Mouse (Mus musculus): ENCODE data around the gene Zfp473. TPM values are rescaled to one million over a fixed set of nuclear protein-coding genes. Genes with fewer than 3 reads are reported as not detected.
A peak's percentile ranks its signal among the peaks of the same experiment; 100 is the strongest.
"Not testable (repeated sequence)": the region's sequence is repeated elsewhere in the genome, so short reads cannot be mapped to it uniquely, and the experiment has no call there.

Gene Zfp473
- polyA plus RNA-seq (2015; fragmentation: Nextera tagmentation; extraction: Ambion mirVana), result 1.8 and 2.0 TPM in 2 replicates

- H3K36me3 ChIP-seq (ENCODE audit: control insufficient read depth, insufficient read depth, low read length), result peaks cover 11% of the 10 kb centered on the region; the same call in 1 of the 2 replicates
- not testable (repeated sequence) for H3K4me2 ChIP-seq (ENCODE audit: low read depth, low read length); H3K9me3 ChIP-seq (ENCODE audit: control insufficient read depth, low read length); H3K27ac ChIP-seq (ENCODE audit: low read length); ATAC-seq; H3K9ac ChIP-seq (ENCODE audit: low read depth, low read length); H3K27me3 ChIP-seq (replicated peaks; ENCODE audit: control insufficient read depth, insufficient read depth, low read length); H3K4me3 ChIP-seq (ENCODE audit: low read length)
- WGBS, result 95% methylated on average over 1 of the region's 1 CpGs
- H3K4me1 ChIP-seq (ENCODE audit: control insufficient read depth, insufficient read depth, low read length), result peaks cover 14% of the 10 kb centered on the region
Measured at GRCm38 (mm10) chr7:44750950-44751349, at the start of gene Zfp473. TSS of gene Zfp473 (minus strand) at chr7:44751050.

GRCm38 (mm10) chr7:44792781-44793180 lies 41.9 kb upstream of the Zfp473 start:
- ATAC-seq, result no peak
- 82% methylated on average over 6 of the region's 6 CpGs for WGBS

GRCm38 (mm10) chr7:44790066-44790465 lies 39.2 kb upstream of the Zfp473 start:
- no peak overlapping the region for H3K27ac ChIP-seq (ENCODE audit: low read length)
- 69% methylated on average over 4 of the region's 4 CpGs for WGBS
- no peak for ATAC-seq
- no peaks in the 10 kb centered on the region for H3K27me3 ChIP-seq (replicated peaks; ENCODE audit: control insufficient read depth, insufficient read depth, low read length)
- no peak overlapping the region for H3K9ac ChIP-seq (ENCODE audit: low read depth, low read length)
- no peak overlapping the region for H3K4me3 ChIP-seq (ENCODE audit: low read length)
- no peak overlapping the region for H3K4me2 ChIP-seq (ENCODE audit: low read depth, low read length)
- no peaks in the 10 kb centered on the region for H3K9me3 ChIP-seq (ENCODE audit: control insufficient read depth, low read length)
- no peaks in the 10 kb centered on the region for H3K36me3 ChIP-seq (ENCODE audit: control insufficient read depth, insufficient read depth, low read length)
- H3K4me1 ChIP-seq (ENCODE audit: control insufficient read depth, insufficient read depth, low read length), result no peaks in the 10 kb centered on the region

More at GRCm38 (mm10) chr7:44792781-44793180, 41.9 kb upstream of the Zfp473 start:
- no peaks in the 10 kb centered on the region for H3K36me3 ChIP-seq (ENCODE audit: control insufficient read depth, insufficient read depth, low read length)
- H3K4me3 ChIP-seq (ENCODE audit: low read length), result no peak overlapping the region
- H3K27ac ChIP-seq (ENCODE audit: low read length), result no peak overlapping the region
- H3K9ac ChIP-seq (ENCODE audit: low read depth, low read length), result no peak overlapping the region
- no peak overlapping the region for H3K4me2 ChIP-seq (ENCODE audit: low read depth, low read length)
- no peaks in the 10 kb centered on the region for H3K27me3 ChIP-seq (replicated peaks; ENCODE audit: control insufficient read depth, insufficient read depth, low read length)
- no peaks in the 10 kb centered on the region for H3K9me3 ChIP-seq (ENCODE audit: control insufficient read depth, low read length)
- H3K4me1 ChIP-seq (ENCODE audit: control insufficient read depth, insufficient read depth, low read length), result no peaks in the 10 kb centered on the region

GRCm38 (mm10) chr7:44789531-44789930 lies 38.7 kb upstream of the Zfp473 start:
- WGBS, result 77% methylated on average over 3 of the region's 3 CpGs
- Histone ChIP-seq H3K4me1 (ENCODE audit: control insufficient read depth, insufficient read depth, low read length) (no peaks in the 10 kb centered on the region), H3K9me3 (ENCODE audit: control insufficient read depth, low read length) (no peaks in the 10 kb centered on the region), H3K27me3 (replicated peaks; ENCODE audit: control insufficient read depth, insufficient read depth, low read length) (no peaks in the 10 kb centered on the region), H3K4me3 (ENCODE audit: low read length) (no peak overlapping the region), H3K9ac (ENCODE audit: low read depth, low read length) (no peak overlapping the region), H3K36me3 (ENCODE audit: control insufficient read depth, insufficient read depth, low read length) (no peaks in the 10 kb centered on the region), H3K27ac (ENCODE audit: low read length) (no peak overlapping the region), H3K4me2 (ENCODE audit: low read depth, low read length) (no peak overlapping the region)
- no peak for ATAC-seq

GRCm38 (mm10) chr7:44780101-44780500 lies 29.3 kb upstream of the Zfp473 start:
- H3K4me3 ChIP-seq (ENCODE audit: low read length), result no peak overlapping the region
- no peaks in the 10 kb centered on the region for H3K27me3 ChIP-seq (replicated peaks; ENCODE audit: control insufficient read depth, insufficient read depth, low read length)
- ATAC-seq, result no peak
- 84% methylated on average over 8 of the region's 8 CpGs for WGBS
- no peaks in the 10 kb centered on the region for H3K9me3 ChIP-seq (ENCODE audit: control insufficient read depth, low read length)
- H3K4me2 ChIP-seq (ENCODE audit: low read depth, low read length), result no peak overlapping the region
- H3K9ac ChIP-seq (ENCODE audit: low read depth, low read length), result no peak overlapping the region
- H3K27ac ChIP-seq (ENCODE audit: low read length), result no peak overlapping the region
- no peaks in the 10 kb centered on the region for H3K4me1 ChIP-seq (ENCODE audit: control insufficient read depth, insufficient read depth, low read length)
- peaks cover 7% of the 10 kb centered on the region; the same call in 1 of the 2 replicates for H3K36me3 ChIP-seq (ENCODE audit: control insufficient read depth, insufficient read depth, low read length)

GRCm38 (mm10) chr7:44776849-44777498 lies 26.1 kb upstream of the Zfp473 start:
- Histone ChIP-seq H3K4me3 (ENCODE audit: low read length) (no peak overlapping the region), H3K4me2 (ENCODE audit: low read depth, low read length) (no peak overlapping the region), H3K27me3 (replicated peaks; ENCODE audit: control insufficient read depth, insufficient read depth, low read length) (no peaks in the 10 kb centered on the region), H3K27ac (ENCODE audit: low read length) (no peak overlapping the region), H3K9me3 (ENCODE audit: control insufficient read depth, low read length) (no peaks in the 10 kb centered on the region), H3K4me1 (ENCODE audit: control insufficient read depth, insufficient read depth, low read length) (no peaks in the 10 kb centered on the region), H3K36me3 (ENCODE audit: control insufficient read depth, insufficient read depth, low read length) (peaks cover 17% of the 10 kb centered on the region), H3K9ac (ENCODE audit: low read depth, low read length) (no peak overlapping the region)
- 87% methylated on average over 9 of the region's 9 CpGs for WGBS
- ATAC-seq, result no peak

GRCm38 (mm10) chr7:44772591-44773204 lies 21.8 kb upstream of the Zfp473 start:
- peaks cover 20% of the 10 kb centered on the region for H3K36me3 ChIP-seq (ENCODE audit: control insufficient read depth, insufficient read depth, low read length)
- no peaks in the 10 kb centered on the region for H3K4me1 ChIP-seq (ENCODE audit: control insufficient read depth, insufficient read depth, low read length)
- H3K27me3 ChIP-seq (replicated peaks; ENCODE audit: control insufficient read depth, insufficient read depth, low read length), result no peaks in the 10 kb centered on the region
- H3K27ac ChIP-seq (ENCODE audit: low read length), result no peak overlapping the region
- no peak overlapping the region for H3K9ac ChIP-seq (ENCODE audit: low read depth, low read length)
- no peak overlapping the region for H3K4me2 ChIP-seq (ENCODE audit: low read depth, low read length)
- no peak overlapping the region for H3K4me3 ChIP-seq (ENCODE audit: low read length)
- WGBS, result 91% methylated on average over 8 of the region's 8 CpGs
- peak; percentile 46; the same call in 1 of the 2 replicates for ATAC-seq
- H3K9me3 ChIP-seq (ENCODE audit: control insufficient read depth, low read length), result no peaks in the 10 kb centered on the region

- no peaks in the 10 kb centered on the region for H3K4me1 ChIP-seq (ENCODE audit: control insufficient read depth, insufficient read depth, low read length)
- no peak overlapping the region for H3K9ac ChIP-seq (ENCODE audit: low read depth, low read length)
- H3K9me3 ChIP-seq (ENCODE audit: control insufficient read depth, low read length), result no peaks in the 10 kb centered on the region
- WGBS, result 12% methylated on average over 6 of the region's 6 CpGs
- no peaks in the 10 kb centered on the region for H3K27me3 ChIP-seq (replicated peaks; ENCODE audit: control insufficient read depth, insufficient read depth, low read length)
- no peak overlapping the region for H3K4me2 ChIP-seq (ENCODE audit: low read depth, low read length)
- peak; percentile 46 for ATAC-seq
- no peak overlapping the region for H3K27ac ChIP-seq (ENCODE audit: low read length)
- no peak overlapping the region for H3K4me3 ChIP-seq (ENCODE audit: low read length)
- H3K36me3 ChIP-seq (ENCODE audit: control insufficient read depth, insufficient read depth, low read length), result peaks cover 17% of the 10 kb centered on the region
Measured at GRCm38 (mm10) chr7:44770046-44770578, 19.3 kb upstream of the Zfp473 start.

GRCm38 (mm10) chr7:44768129-44768528 lies 17.3 kb upstream of the Zfp473 start:
- Histone ChIP-seq H3K9ac (ENCODE audit: low read depth, low read length) (no peak overlapping the region), H3K36me3 (ENCODE audit: control insufficient read depth, insufficient read depth, low read length) (peaks cover 14% of the 10 kb centered on the region), H3K4me3 (ENCODE audit: low read length) (no peak overlapping the region), H3K27me3 (replicated peaks; ENCODE audit: control insufficient read depth, insufficient read depth, low read length) (no peaks in the 10 kb centered on the region), H3K4me2 (ENCODE audit: low read depth, low read length) (no peak overlapping the region), H3K9me3 (ENCODE audit: control insufficient read depth, low read length) (no peaks in the 10 kb centered on the region), H3K27ac (ENCODE audit: low read length) (no peak overlapping the region), H3K4me1 (ENCODE audit: control insufficient read depth, insufficient read depth, low read length) (no peaks in the 10 kb centered on the region)
- ATAC-seq, result no peak
- 85% methylated on average over 5 of the region's 5 CpGs for WGBS

Data from intestine, embryonic 16.5 days (tissue).